Mouse (Mus musculus): ENCODE results near the gene Cacna2d3. TPM values are rescaled to one million over a fixed set of nuclear protein-coding genes. Genes with fewer than 3 reads are reported as not detected.

Cacna2d3 gene
- total RNA-seq, 1 experiment from 2014 or later, result 3.7 TPM

GRCm38 (mm10) chr14:28996569-28996968 lies 725.1 kb downstream of the Cacna2d3 start:
- DNase-seq, result no peak

GRCm38 (mm10) chr14:28988211-28988900 lies 733.3 kb downstream of the Cacna2d3 start:
- no peak for DNase-seq

- peak; percentile 24 for DNase-seq
These were observed 737.4 kb downstream of the Cacna2d3 start for GRCm38 (mm10) chr14:28984276-28984675.

- DNase-seq, result no peak
These were observed 741.2 kb downstream of the Cacna2d3 start for GRCm38 (mm10) chr14:28980482-28980881.

- DNase-seq, result no peak
These were observed 742.4 kb downstream of the Cacna2d3 start for GRCm38 (mm10) chr14:28979230-28979629.

- no peak for DNase-seq
These were observed 749.0 kb downstream of the Cacna2d3 start for GRCm38 (mm10) chr14:28972620-28973019.

DNA sequence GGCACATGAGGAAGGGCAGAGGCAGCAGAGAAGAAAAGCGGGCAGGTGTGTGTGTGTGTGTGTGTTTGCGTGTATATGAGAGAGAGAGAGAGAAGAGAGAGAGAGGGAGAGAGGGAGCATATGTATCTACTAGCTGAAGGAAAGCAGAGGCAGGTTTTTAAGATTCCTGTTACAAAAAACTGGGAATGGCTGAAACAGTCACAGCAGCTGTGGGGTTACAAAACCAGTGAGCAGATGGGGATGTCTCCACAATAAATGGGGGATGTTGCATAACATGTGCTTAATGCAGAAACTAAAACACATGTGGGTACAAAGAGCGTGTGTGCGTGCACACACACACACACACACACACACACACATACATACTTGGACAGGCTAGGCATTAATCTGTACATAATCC lies 752.4 kb downstream of the Cacna2d3 start:
- no peak for DNase-seq

- DNase-seq, result no peak
These were observed 754.8 kb downstream of the Cacna2d3 start for GRCm38 (mm10) chr14:28966881-28967280.

DNA sequence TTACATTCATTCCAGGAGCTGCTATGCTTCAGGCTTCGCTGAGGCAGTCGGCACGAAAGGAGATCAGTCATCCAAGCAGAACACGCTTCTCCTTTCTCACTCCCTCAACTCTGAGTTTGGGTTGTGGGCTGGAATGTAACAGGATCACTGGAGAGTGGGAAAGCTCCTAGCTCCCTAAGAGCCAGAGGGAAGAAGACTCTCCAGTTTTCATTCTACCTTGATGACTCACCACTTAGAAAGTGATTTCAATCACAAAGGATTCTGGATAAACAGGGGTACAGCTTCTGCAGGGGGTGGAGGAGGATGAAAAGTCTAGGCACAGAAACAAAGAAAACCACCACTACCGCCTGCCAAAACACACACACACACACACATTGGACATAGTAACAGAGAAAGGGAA lies 760.3 kb downstream of the Cacna2d3 start:
- DNase-seq, result no peak

DNA sequence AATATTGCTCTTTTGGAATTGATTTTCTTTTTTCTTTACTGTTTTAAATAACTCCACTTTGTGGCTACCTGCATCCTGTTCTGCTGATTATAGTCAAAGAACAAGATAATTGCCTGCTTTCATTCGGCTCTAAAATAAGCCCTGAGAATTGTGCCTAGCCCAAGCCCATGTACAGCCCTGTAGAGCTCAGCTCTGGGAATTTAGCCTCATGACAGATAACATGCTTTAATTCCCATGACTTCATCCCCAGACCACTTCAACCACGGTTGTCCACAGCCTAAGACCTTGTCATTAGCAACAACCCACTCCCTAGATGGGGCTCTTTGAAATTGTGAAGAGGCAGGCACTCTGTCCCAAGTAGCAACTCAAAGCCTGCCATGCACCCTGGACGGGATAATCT lies 762.6 kb downstream of the Cacna2d3 start:
- DNase-seq, result no peak

DNA sequence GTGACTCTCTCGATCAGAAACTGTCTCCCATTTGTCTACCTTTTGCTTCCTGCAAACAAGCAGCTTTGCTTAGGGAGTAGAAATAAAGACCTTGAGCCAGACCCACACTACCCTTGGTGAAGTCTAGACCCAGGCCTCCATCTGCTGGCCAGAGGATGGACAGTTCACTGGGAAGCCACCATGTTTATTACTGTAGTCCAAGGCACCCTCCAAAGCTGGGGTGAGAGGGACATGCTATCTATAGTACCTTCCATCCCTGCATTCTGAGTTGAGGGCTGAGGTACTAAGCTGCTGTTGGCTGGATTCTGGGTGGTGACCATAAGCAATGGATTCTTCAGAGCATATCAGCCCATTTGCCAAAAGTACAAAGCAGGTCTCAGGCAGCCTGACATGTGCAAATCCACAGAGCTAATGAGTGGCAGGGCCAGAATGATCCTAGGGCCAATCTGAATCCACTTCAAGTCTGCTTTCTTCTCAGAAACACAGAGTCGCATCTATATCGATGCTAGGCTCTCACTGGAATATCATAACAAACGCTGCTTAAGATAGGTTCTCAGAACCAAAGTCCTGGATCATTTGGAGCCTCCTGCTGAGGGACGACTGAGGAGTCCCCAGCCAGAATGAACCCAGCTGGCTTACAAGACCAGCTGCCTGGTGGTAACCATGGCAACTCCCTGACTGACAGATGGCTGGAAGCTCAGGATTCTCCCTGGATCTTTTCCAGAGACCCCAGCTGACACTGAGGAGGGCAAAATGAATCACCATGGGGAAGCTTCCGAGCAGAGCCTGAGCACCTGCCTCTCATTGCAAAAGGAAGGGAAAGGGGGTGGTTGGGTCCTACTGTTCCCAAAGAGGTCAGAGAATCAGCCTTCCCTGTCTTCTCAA lies 763.3 kb downstream of the Cacna2d3 start:
- no peak for DNase-seq

GRCm38 (mm10) chr14:28955181-28955580 lies 766.5 kb downstream of the Cacna2d3 start:
- no peak for DNase-seq

DNA sequence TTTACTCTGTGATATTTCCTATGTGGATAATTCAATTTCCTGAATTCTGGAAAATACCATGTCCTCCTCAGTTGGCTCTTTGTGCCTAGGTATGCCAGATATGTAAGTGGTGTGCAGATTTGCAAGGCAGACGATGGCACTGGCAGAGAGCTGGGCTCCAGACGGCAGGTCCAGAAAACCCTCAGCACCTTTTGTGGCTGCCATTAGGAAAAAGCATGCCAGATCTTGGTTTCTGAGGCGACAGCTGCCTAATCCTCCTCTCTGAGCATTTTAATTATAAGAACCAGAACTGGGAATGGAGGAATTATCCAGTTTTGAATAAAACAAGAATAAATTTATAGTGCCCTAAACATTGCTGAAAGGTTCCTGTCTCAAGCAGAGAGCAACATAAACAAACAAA lies 767.1 kb downstream of the Cacna2d3 start:
- DNase-seq, result no peak

- no peak for DNase-seq
These were observed 767.6 kb downstream of the Cacna2d3 start for GRCm38 (mm10) chr14:28954086-28954485.

DNA sequence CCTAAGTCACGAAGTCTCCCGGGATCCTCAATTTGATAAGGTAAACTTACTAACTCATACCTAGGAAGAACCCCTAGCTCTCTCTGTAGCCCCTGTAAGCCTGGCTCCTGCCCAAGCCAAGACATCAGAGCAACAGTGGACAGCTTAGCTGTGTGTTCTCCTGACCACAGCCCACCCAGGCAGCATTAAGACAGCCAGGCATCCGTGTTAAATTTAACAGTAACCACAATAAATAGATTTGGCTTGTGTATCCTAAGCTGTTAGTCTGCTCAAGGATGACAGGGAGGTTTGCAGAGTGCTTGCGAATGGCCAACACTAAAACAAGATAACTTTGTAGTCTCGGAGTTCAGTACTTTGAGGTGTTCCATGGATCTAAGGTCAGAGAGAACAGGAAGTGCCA lies 768.3 kb downstream of the Cacna2d3 start:
- DNase-seq, result no peak

DNA sequence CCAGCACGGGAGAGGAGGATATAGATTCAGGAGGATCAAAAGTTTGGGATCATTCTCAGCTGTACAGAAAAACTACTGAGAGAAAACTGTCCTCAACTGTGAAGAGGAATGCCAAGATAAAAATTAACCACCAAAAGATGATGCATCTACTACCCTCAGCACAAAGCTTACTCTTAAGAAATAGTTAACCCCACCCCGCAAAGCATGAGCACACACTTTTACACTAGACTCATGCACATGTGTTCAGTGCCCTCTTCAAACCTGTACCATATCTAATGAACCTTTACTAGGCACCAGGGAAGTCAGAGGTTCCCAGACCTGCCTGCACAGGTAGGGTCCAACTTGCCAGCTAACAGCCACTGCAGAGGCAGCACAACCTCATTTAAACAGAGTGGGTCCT lies 771.2 kb downstream of the Cacna2d3 start:
- no peak for DNase-seq

- no peak for DNase-seq
These were observed 771.9 kb downstream of the Cacna2d3 start for GRCm38 (mm10) chr14:28949785-28950184.

GRCm38 (mm10) chr14:28948019-28948850 lies 773.4 kb downstream of the Cacna2d3 start:
- no peak for DNase-seq

- no peak for DNase-seq
These were observed 788.8 kb downstream of the Cacna2d3 start for GRCm38 (mm10) chr14:28932746-28933293.

- DNase-seq, result no peak
These were observed 798.3 kb downstream of the Cacna2d3 start for GRCm38 (mm10) chr14:28923180-28923961.

- no peak for DNase-seq
These were observed 802.8 kb downstream of the Cacna2d3 start for GRCm38 (mm10) chr14:28918871-28919270.
